Comparison of ENCODE assay signal across 9 mouse cellular contexts in the genomic region with DNA sequence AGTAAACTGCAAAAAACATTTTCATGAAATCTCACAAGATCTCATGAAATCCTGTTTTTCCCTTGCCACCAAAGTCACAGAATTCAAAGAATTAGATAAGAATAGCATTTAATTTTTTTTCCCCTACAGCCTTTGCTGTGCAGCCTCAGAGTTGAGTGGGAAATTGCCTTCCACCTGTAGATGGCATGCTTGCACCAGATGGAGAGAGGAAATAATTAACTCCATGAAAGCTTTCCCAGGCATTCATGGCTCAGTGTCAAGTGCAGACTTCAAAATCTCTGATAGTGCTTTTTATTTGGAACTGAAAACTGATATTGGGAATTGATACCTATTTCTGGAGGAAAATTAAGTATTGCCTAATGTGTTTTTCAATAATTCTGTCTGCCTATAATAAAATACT.
DNase-seq lines count a peak whose midpoint lies in the region; ATAC-seq and TF ChIP-seq lines count a peak whose summit lies in the region.
"Had no signal": no experiment of that assay in that cellular context is flagged by ENCODE, and none has a peak within 500 bp of the region (broad histone marks: within the 10 kb centered on the region; RNA-seq: fewer than 3 reads in every experiment).

No protein-coding gene starts in this region.

- no peak overlapping the region for H3K4me2 ChIP-seq in hindbrain, embryonic 13.5 days
- H3K4me2 ChIP-seq: embryonic facial prominence, embryonic 13.5 days had no signal

- H3K4me3 ChIP-seq in hindbrain, embryonic 10.5 days: no peak overlapping the region
- H3K4me3 ChIP-seq in hindbrain, embryonic 13.5 days: no peak overlapping the region
- H3K4me3 ChIP-seq in thymus, adult 2 months (ENCODE audit: control insufficient read depth, insufficient read depth, low read length): no peak overlapping the region
- H3K4me3 ChIP-seq: embryonic facial prominence, embryonic 13.5 days had no signal

- peak; percentile 19 for DNase-seq in hindbrain, embryonic 10.5 days (ENCODE audit: low spot score)
- DNase-seq in 416B (ENCODE audit: low read depth): peak; percentile 7
- peak; percentile 78 for DNase-seq in embryo, embryonic 10 days (ENCODE audit: low spot score)
- peak; percentile 30 to 37 for DNase-seq in kidney, postnatal 4 days
- DNase-seq in thymus, adult 2 months: no peak
- DNase-seq in thymus, adult 18-20 months: no peak
- no peak for DNase-seq in lung, postnatal 14 days

- no peak for TF ChIP-seq CTCF in thymus, adult 2 months (IDR thresholded peaks at IDR 0.05; ENCODE audit: borderline replicate concordance, control insufficient read depth, extremely low read depth, insufficient read depth, low read length, poor library complexity)

- no peaks in the 10 kb centered on the region for H3K27me3 ChIP-seq in hindbrain, embryonic 10.5 days (ENCODE audit: insufficient read depth, poor library complexity, severe bottlenecking)
- no peaks in the 10 kb centered on the region for H3K27me3 ChIP-seq in hindbrain, embryonic 13.5 days
- H3K27me3 ChIP-seq in thymus, adult 2 months (ENCODE audit: control insufficient read depth, insufficient read depth, low read length): no peaks in the 10 kb centered on the region
- H3K27me3 ChIP-seq: embryonic facial prominence, embryonic 13.5 days had no signal

- H3K27ac ChIP-seq in hindbrain, embryonic 10.5 days: no peak overlapping the region
- H3K27ac ChIP-seq in hindbrain, embryonic 13.5 days: no peak overlapping the region
- H3K27ac ChIP-seq in thymus, adult 2 months (ENCODE audit: control insufficient read depth, insufficient read depth, low read length): no peak overlapping the region
- H3K27ac ChIP-seq: embryonic facial prominence, embryonic 13.5 days had no signal

- no peak for ATAC-seq in hindbrain, embryonic 13.5 days (ENCODE audit: low FRiP score)

- no peak overlapping the region for H3K9ac ChIP-seq in hindbrain, embryonic 13.5 days
- H3K9ac ChIP-seq: embryonic facial prominence, embryonic 13.5 days had no signal

- no peaks in the 10 kb centered on the region for H3K36me3 ChIP-seq in hindbrain, embryonic 10.5 days
- H3K36me3 ChIP-seq in hindbrain, embryonic 13.5 days: no peaks in the 10 kb centered on the region
- H3K36me3 ChIP-seq in thymus, adult 2 months (ENCODE audit: control insufficient read depth, insufficient read depth, low read length): no peaks in the 10 kb centered on the region
- H3K36me3 ChIP-seq: embryonic facial prominence, embryonic 13.5 days had no signal

- no peaks in the 10 kb centered on the region for H3K4me1 ChIP-seq in hindbrain, embryonic 10.5 days (replicated peaks)
- H3K4me1 ChIP-seq in hindbrain, embryonic 13.5 days (replicated peaks): no peaks in the 10 kb centered on the region
- H3K4me1 ChIP-seq in thymus, adult 2 months (replicated peaks; ENCODE audit: control insufficient read depth, insufficient read depth, low read length): no peaks in the 10 kb centered on the region
- H3K4me1 ChIP-seq: embryonic facial prominence, embryonic 13.5 days had no signal

- no peaks in the 10 kb centered on the region for H3K9me3 ChIP-seq in hindbrain, embryonic 10.5 days
- H3K9me3 ChIP-seq in hindbrain, embryonic 13.5 days: no peaks in the 10 kb centered on the region
- H3K9me3 ChIP-seq: embryonic facial prominence, embryonic 13.5 days had no signal

- no peak for TF ChIP-seq POLR2A in thymus, adult 2 months (IDR thresholded peaks at IDR 0.05; ENCODE audit: control insufficient read depth, extremely low read depth, insufficient read depth, low read length, poor library complexity)

Comparison
In these comparisons a context has a peak if more than half of its experiments do, and no peak if none do; other contexts are left out.
1. DNase-seq: peak in hindbrain, embryonic 10.5 days (single experiment), 416B (single experiment), embryo, embryonic 10 days (single experiment) and kidney, postnatal 4 days (2 of 2); none in thymus, adult 2 months (single experiment), thymus, adult 18-20 months (0 of 2) and lung, postnatal 14 days (single experiment).